Mouse (Mus musculus): ENCODE measurements around the gene Lhx9.

Lhx9 gene

DNA sequence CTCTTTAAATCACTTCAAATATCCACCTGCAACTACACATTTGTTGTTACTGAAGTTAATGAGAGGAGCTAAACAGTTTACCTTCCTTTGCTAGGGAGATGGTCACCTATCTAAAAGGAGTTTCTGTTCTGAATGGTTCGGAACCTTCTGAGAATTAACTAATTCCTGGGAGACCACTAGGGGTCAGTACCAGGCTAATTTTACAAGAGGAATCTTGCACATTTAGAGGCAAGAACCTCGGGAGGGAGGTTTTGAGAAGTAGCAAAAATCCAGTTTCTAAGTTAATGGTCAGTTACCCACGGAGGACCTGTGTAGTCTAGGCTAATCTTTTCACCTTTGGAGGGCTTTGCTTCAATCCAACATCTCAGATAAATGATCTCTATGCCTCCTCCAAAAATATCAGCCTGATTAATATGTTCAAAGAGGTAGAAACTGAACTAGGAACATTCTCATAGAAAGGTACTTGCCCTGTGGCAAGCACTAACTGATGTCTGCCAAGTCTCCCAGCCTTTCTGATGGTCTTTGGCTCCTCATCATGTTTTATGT lies 12.9 kb downstream of the Lhx9 start:
- Histone ChIP-seq H3K4me3 (replicated peaks; ENCODE audit: low read length) (no peak overlapping the region), H3K4me1 (replicated peaks; ENCODE audit: low read depth, low read length) (peaks cover 18% of the 10 kb centered on the region), H3K36me3 (ENCODE audit: insufficient read depth, low read length) (no peaks in the 10 kb centered on the region), H3K9me3 (ENCODE audit: low read length) (no peaks in the 10 kb centered on the region), H3K27me3 (ENCODE audit: insufficient read depth, low read length) (peaks cover 68% of the 10 kb centered on the region)
- no peak for TF ChIP-seq NANOG (IDR thresholded peaks at IDR 0.05; ENCODE audit: borderline replicate concordance, low read length)
- peak; percentile 61 for TF ChIP-seq CTCF (conservative IDR thresholded peaks at IDR 0.05; ENCODE audit: low read length)

DNA sequence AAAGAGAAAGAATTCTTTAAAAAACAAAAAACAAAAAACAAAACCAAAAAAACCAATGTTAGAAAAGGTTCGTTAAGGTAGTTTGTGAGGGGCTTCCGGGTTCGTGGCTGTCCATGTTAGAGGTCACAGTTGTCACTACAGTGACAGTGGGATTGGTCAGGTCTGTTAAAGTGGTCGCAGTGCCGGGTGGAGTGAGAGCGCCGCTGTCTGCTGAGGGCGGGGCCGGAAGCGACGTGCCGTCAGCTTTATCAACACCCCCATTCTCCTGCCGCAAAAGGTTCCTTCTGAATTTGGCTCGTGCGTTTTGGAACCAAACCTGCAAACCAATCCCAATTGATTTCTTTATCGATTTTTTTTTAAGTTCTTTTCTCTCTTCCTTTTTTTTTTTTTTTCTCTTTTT lies 17.1 kb downstream of the Lhx9 start:
- Histone ChIP-seq H3K9me3 (ENCODE audit: low read length) (no peaks in the 10 kb centered on the region), H3K36me3 (ENCODE audit: insufficient read depth, low read length) (no peaks in the 10 kb centered on the region), H3K27me3 (ENCODE audit: insufficient read depth, low read length) (peaks cover 26% of the 10 kb centered on the region), H3K4me3 (replicated peaks; ENCODE audit: low read length) (no peak overlapping the region), H3K4me1 (replicated peaks; ENCODE audit: low read depth, low read length) (no peaks in the 10 kb centered on the region)
- TF ChIP-seq POU5F1 (IDR thresholded peaks at IDR 0.05; ENCODE audit: borderline replicate concordance, low read length) (no peak), NANOG (IDR thresholded peaks at IDR 0.05; ENCODE audit: borderline replicate concordance, low read length) (no peak), CTCF (conservative IDR thresholded peaks at IDR 0.05; ENCODE audit: low read length) (no peak)

DNA sequence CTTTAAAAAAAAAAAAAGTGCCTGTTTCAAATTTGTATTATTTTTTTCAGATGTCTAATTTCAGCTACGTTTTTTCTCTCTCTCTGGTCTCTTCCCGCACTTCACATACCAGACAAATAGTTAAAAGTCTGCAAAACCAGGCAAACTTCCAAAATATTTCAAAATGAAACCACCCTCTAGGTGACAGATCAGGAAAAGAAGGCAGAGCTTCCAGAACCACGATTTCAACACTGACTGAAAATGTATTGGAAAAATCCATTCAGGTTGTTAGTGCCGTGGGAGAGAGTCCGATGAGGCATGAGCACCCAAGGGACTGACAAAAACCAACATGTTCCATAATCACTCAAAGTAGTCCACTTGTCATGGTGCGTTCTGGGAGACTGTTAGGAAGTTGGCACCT lies 21.5 kb downstream of the Lhx9 start:
- no peak overlapping the region for H3K4me3 ChIP-seq (replicated peaks; ENCODE audit: low read length)
- no peak for TF ChIP-seq NANOG (IDR thresholded peaks at IDR 0.05; ENCODE audit: borderline replicate concordance, low read length)
- TF ChIP-seq POU5F1 (IDR thresholded peaks at IDR 0.05; ENCODE audit: borderline replicate concordance, low read length): no peak
- no peak for TF ChIP-seq CTCF (conservative IDR thresholded peaks at IDR 0.05; ENCODE audit: low read length)

DNA sequence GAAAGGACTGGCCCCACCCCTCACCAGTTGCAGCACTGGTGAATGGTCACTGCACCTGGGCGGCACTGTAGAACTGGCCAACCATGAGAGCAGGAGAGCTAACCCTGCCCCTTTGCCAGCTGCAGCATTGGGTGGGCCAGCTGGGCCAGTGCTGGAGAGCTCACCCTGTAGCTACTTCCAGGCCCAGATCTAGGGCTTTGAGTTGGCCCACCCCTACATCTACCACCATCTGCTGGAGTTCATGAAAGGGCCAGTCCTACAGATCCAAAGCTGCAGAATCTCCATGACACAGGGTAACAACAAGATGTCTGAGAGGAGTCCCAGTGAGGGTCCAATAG lies 25.4 kb downstream of the Lhx9 start:
- Histone ChIP-seq H3K4me1 (replicated peaks; ENCODE audit: low read depth, low read length) (no peaks in the 10 kb centered on the region), H3K9me3 (ENCODE audit: low read length) (no peaks in the 10 kb centered on the region), H3K4me3 (replicated peaks; ENCODE audit: low read length) (no peak overlapping the region), H3K36me3 (ENCODE audit: insufficient read depth, low read length) (no peaks in the 10 kb centered on the region), H3K27me3 (ENCODE audit: insufficient read depth, low read length) (no peaks in the 10 kb centered on the region)
- TF ChIP-seq NANOG (IDR thresholded peaks at IDR 0.05; ENCODE audit: borderline replicate concordance, low read length) (no peak), POU5F1 (IDR thresholded peaks at IDR 0.05; ENCODE audit: borderline replicate concordance, low read length) (no peak), CTCF (conservative IDR thresholded peaks at IDR 0.05; ENCODE audit: low read length) (no peak)

More for the DNA sequence above, 21.5 kb downstream of the Lhx9 start:
- H3K36me3 ChIP-seq (ENCODE audit: insufficient read depth, low read length): no peaks in the 10 kb centered on the region
- no peaks in the 10 kb centered on the region for H3K4me1 ChIP-seq (replicated peaks; ENCODE audit: low read depth, low read length)
- no peaks in the 10 kb centered on the region for H3K27me3 ChIP-seq (ENCODE audit: insufficient read depth, low read length)
- H3K9me3 ChIP-seq (ENCODE audit: low read length): no peaks in the 10 kb centered on the region

DNA sequence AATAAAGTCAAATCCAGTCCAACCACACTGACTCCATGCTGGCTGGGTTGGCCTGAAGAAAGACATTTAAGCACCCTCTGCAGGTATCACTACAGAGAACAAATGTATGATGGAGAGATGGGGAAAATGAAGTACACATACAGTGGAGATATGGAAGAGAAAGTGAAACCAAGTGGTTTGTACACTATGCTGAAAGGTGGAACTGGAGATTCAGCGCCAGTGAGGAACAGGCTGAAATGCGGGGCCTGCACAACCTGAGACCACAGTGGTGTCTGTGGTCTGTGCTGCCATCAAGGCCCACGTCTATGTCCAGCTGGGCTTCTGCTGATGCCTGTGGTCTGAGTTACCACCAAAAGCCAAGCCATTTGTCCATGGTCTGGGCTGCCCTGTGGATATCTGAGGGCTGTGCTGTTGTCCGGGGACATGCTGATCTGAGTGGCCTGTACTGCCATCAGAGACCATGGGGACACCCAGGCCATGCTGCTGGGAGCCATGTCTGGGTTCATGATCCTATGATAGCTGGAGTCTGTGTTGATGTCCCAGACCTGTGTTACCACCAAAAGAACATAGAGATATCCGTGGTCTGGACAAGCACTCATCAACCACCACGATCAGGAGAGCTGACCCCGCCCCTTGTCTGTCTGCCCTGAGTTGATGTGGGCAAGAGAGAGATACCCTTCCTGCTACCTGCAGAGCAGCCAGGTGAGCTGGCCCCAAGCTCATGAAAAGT lies 26.0 kb downstream of the Lhx9 start:
- Histone ChIP-seq H3K36me3 (ENCODE audit: insufficient read depth, low read length) (no peaks in the 10 kb centered on the region), H3K4me1 (replicated peaks; ENCODE audit: low read depth, low read length) (no peaks in the 10 kb centered on the region), H3K27me3 (ENCODE audit: insufficient read depth, low read length) (no peaks in the 10 kb centered on the region), H3K4me3 (replicated peaks; ENCODE audit: low read length) (no peak overlapping the region), H3K9me3 (ENCODE audit: low read length) (no peaks in the 10 kb centered on the region)
- TF ChIP-seq CTCF (conservative IDR thresholded peaks at IDR 0.05; ENCODE audit: low read length) (no peak), POU5F1 (IDR thresholded peaks at IDR 0.05; ENCODE audit: borderline replicate concordance, low read length) (no peak), NANOG (IDR thresholded peaks at IDR 0.05; ENCODE audit: borderline replicate concordance, low read length) (no peak)

DNA sequence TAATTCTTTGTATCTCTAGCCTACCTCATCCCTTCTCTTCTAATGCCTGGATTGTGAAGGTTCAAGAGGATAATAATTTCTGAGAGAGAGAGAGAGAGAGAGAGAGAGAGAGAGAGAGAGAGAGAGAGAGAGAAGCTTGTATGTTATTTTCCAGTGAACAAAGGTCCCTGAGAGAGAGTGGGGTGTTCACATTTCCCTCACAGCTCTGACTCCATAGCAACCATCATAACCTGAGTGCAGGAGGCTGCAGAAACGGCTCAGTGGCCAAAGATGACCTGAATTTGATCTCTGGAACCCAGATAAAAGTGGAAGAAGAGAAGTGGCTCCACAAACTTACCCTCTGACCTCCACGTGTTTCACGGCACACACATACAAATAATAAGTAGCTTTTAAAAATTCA lies 46.6 kb downstream of the Lhx9 start:
- H3K36me3 ChIP-seq (ENCODE audit: insufficient read depth, low read length): no peaks in the 10 kb centered on the region
- TF ChIP-seq NANOG (IDR thresholded peaks at IDR 0.05; ENCODE audit: borderline replicate concordance, low read length) (no peak), CTCF (conservative IDR thresholded peaks at IDR 0.05; ENCODE audit: low read length) (no peak), POU5F1 (IDR thresholded peaks at IDR 0.05; ENCODE audit: borderline replicate concordance, low read length) (no peak)
- peaks cover 3% of the 10 kb centered on the region; the same call in 1 of the 2 replicates for H3K9me3 ChIP-seq (ENCODE audit: low read length)
- H3K4me3 ChIP-seq (replicated peaks; ENCODE audit: low read length): no peak overlapping the region
- no peaks in the 10 kb centered on the region for H3K4me1 ChIP-seq (replicated peaks; ENCODE audit: low read depth, low read length)
- H3K27me3 ChIP-seq (ENCODE audit: insufficient read depth, low read length): no peaks in the 10 kb centered on the region

DNA sequence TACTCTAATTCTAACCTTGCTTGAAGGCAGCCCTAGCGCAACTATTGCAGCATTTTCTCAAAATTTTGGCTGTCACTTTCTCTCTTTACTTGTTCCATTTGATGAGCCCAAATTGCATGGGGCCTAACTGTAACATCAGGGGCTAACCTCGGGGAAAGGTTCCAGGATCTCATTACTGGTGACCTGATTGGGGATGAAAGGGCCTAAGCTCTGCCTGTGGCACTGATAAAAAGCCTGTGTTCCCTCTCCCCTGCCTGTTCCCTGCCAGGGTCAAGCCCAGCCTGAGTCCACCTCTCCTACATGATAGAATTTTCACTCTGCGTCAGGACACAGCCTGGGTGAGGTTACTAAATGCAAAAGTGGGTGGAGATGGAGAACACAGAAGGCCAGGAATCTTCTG lies 47.1 kb downstream of the Lhx9 start:
- H3K4me3 ChIP-seq (replicated peaks; ENCODE audit: low read length): no peak overlapping the region
- H3K27me3 ChIP-seq (ENCODE audit: insufficient read depth, low read length): no peaks in the 10 kb centered on the region
- H3K9me3 ChIP-seq (ENCODE audit: low read length): peaks cover 3% of the 10 kb centered on the region; the same call in 1 of the 2 replicates
- no peaks in the 10 kb centered on the region for H3K36me3 ChIP-seq (ENCODE audit: insufficient read depth, low read length)
- no peak for TF ChIP-seq POU5F1 (IDR thresholded peaks at IDR 0.05; ENCODE audit: borderline replicate concordance, low read length)
- H3K4me1 ChIP-seq (replicated peaks; ENCODE audit: low read depth, low read length): no peaks in the 10 kb centered on the region

DNA sequence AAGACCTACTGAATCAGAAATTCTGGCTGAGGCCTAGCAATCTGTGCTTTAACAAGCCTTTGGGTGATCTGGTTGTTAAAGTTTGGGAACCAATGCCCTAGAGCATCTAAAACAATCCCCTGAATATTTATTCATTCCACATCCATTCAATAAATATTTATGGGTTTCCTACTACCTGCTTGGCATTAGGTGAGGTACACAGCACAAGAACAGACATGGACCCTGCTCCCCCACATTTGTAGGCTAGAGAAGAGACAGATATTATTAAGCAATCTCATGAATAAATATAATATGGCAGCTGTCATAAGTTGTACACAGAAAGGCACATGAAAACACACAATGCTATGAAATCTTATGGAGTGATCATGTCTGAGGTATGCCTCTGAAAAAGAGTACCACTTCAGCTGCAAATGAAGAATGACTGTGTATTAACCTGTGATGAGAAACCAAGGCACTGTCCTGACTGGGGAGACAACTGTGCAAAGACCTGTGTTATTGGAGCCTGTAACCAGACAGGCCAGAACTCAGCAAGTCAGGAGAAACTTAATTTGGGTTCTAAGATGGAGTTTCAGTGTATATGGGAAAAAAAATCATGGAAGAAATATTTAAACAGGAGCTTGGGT lies 48.6 kb downstream of the Lhx9 start:
- Histone ChIP-seq H3K4me3 (replicated peaks; ENCODE audit: low read length) (no peak overlapping the region), H3K27me3 (ENCODE audit: insufficient read depth, low read length) (no peaks in the 10 kb centered on the region), H3K36me3 (ENCODE audit: insufficient read depth, low read length) (no peaks in the 10 kb centered on the region), H3K9me3 (ENCODE audit: low read length) (peaks cover 3% of the 10 kb centered on the region; the same call in 1 of the 2 replicates), H3K4me1 (replicated peaks; ENCODE audit: low read depth, low read length) (no peaks in the 10 kb centered on the region)
- no peak for TF ChIP-seq NANOG (IDR thresholded peaks at IDR 0.05; ENCODE audit: borderline replicate concordance, low read length)

DNA sequence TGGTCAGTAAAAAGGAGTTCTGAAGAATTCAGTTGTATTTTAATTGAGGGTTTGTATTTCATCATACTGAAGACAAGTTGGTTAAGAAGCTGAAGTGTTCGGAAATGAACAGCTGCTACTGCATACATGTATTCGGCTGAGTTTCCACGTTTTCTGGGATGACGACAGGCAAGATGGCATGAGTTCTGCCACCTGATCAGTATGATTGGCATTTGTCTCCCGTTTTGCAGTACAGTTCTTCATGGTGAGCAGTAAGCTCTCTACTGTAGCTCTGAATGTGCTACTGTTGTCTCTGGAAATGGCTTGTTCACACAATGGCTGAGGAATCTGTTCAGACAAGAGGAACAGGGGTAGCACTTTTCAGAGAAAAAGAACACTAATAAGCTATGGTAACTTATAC lies 50.3 kb downstream of the Lhx9 start:
- peaks cover 3% of the 10 kb centered on the region; the same call in 1 of the 2 replicates for H3K9me3 ChIP-seq (ENCODE audit: low read length)
- no peak overlapping the region for H3K4me3 ChIP-seq (replicated peaks; ENCODE audit: low read length)
- no peaks in the 10 kb centered on the region for H3K36me3 ChIP-seq (ENCODE audit: insufficient read depth, low read length)
- H3K4me1 ChIP-seq (replicated peaks; ENCODE audit: low read depth, low read length): no peaks in the 10 kb centered on the region
- no peaks in the 10 kb centered on the region for H3K27me3 ChIP-seq (ENCODE audit: insufficient read depth, low read length)
- no peak for TF ChIP-seq NANOG (IDR thresholded peaks at IDR 0.05; ENCODE audit: borderline replicate concordance, low read length)
- TF ChIP-seq CTCF (conservative IDR thresholded peaks at IDR 0.05; ENCODE audit: low read length): no peak
- TF ChIP-seq POU5F1 (IDR thresholded peaks at IDR 0.05; ENCODE audit: borderline replicate concordance, low read length): no peak

Measured in E14TG2a.4 (cell line).